Comparison of ENCODE assay signal across 27 mouse cellular contexts in the genomic region with DNA sequence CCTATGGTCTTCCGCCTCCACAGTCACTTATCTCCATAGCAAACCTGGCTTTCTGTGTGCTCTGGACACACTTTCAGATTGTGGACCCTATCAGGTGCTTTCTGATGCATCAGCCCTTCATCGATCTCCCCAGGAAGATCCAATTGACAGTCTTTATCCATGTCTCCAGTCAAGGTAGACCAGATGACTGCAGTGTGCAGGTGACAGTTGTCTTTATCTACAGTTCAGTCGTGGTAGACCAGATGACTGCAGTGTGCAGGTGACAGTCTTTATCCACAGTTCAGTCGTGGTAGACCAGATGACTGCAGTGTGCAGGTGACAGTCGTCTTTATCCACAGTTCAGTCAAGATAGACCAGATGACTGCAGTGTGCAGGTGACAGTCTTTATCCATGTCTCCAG.
"Had no signal": no experiment of that assay in that cellular context is flagged by ENCODE, and none has a peak within 500 bp of the region (broad histone marks: within the 10 kb centered on the region; RNA-seq: fewer than 3 reads in every experiment).

No protein-coding gene starts in this region.

- H3K36me3 ChIP-seq: embryonic facial prominence, embryonic 12.5 days; embryonic facial prominence, embryonic 13.5 days; embryonic facial prominence, embryonic 15.5 days; forebrain, embryonic 12.5 days; forebrain, embryonic 15.5 days had no signal

- H3K27me3 ChIP-seq: embryonic facial prominence, embryonic 12.5 days; embryonic facial prominence, embryonic 15.5 days; forebrain, embryonic 12.5 days; forebrain, embryonic 15.5 days had no signal

- H3K4me2 ChIP-seq: embryonic facial prominence, embryonic 12.5 days; embryonic facial prominence, embryonic 13.5 days; embryonic facial prominence, embryonic 15.5 days; forebrain, embryonic 12.5 days; forebrain, embryonic 15.5 days had no signal

- H3K27ac ChIP-seq: embryonic facial prominence, embryonic 10.5 days; embryonic facial prominence, embryonic 12.5 days; embryonic facial prominence, embryonic 13.5 days; embryonic facial prominence, embryonic 15.5 days; forebrain, embryonic 10.5 days; forebrain, embryonic 12.5 days; forebrain, embryonic 15.5 days; gastrocnemius, adult 2 months; heart, adult 2 months had no signal

- H3K9ac ChIP-seq: embryonic facial prominence, embryonic 12.5 days; embryonic facial prominence, embryonic 13.5 days; embryonic facial prominence, embryonic 15.5 days; forebrain, embryonic 12.5 days; forebrain, embryonic 15.5 days; forebrain, postnatal 0 days had no signal

- ATAC-seq: forebrain, embryonic 14.5 days; forebrain, embryonic 15.5 days; forebrain, embryonic 16.5 days; forebrain, postnatal 0 days had no signal

- H3K4me1 ChIP-seq: embryonic facial prominence, embryonic 12.5 days; embryonic facial prominence, embryonic 15.5 days had no signal

- H3K4me3 ChIP-seq: embryonic facial prominence, embryonic 10.5 days; embryonic facial prominence, embryonic 12.5 days; embryonic facial prominence, embryonic 13.5 days; embryonic facial prominence, embryonic 15.5 days; erythroblast, embryonic 14.5 days; forebrain, embryonic 10.5 days; forebrain, embryonic 12.5 days; forebrain, embryonic 15.5 days; gastrocnemius, adult 2 months; heart, adult 2 months had no signal

- DNase-seq: cerebellum, adult 2 months; cerebellum, adult 8-10 months; cerebellum, adult 9-10 months; cerebellum, adult 9-11 months; cerebellum, postnatal 10 days; cerebellum, postnatal 14 days; cerebellum, postnatal 25 days; cerebellum, postnatal 36 days; embryo, embryonic 11 days; forebrain, postnatal 0 days; gastrocnemius, adult 2 months; gastrocnemius, postnatal 10 days; gastrocnemius, postnatal 14 days; gastrocnemius, postnatal 25 days; gastrocnemius, postnatal 36 days; heart, adult 18-20 months; heart, adult 2 months had no signal

- H3K9me3 ChIP-seq: embryonic facial prominence, embryonic 15.5 days had no signal
